Mouse (Mus musculus) layer of hippocampus, postnatal 10 days (tissue): Measurements from ENCODE around the gene Ddx31. TPM values are rescaled to one million over a fixed set of nuclear protein-coding genes. Genes with fewer than 3 reads are reported as not detected.

Source experiments
- DNase-seq, 2 experiments: peaks; one replicate each; pipeline ENCODE4 v3.0.0; 2021; ENCODE audit warnings: low spot score in 2 of 2
- total RNA-seq, 2 experiments: library from RNA; stranded (reverse); gene quantifications; 2 replicates each; pipeline ENCODE4 v1.2.3; 2021

Ddx31 gene
- total RNA-seq, 2 experiments from 2014 or later = 9.1 TPM

GRCm38 (mm10) chr2:28860678-28861423 lies 20.6 kb downstream of the Ddx31 start:
- DNase-seq = no peak

- DNase-seq = no peak
Measured at GRCm38 (mm10) chr2:28863857-28864256, 23.7 kb downstream of the Ddx31 start.

GRCm38 (mm10) chr2:28867495-28867894 lies 27.3 kb downstream of the Ddx31 start:
- peak in 1 of 2 experiments; percentile 32 for DNase-seq

- DNase-seq = peak in 1 of 2 experiments; percentile 16
Measured at GRCm38 (mm10) chr2:28875554-28875953, 35.3 kb downstream of the Ddx31 start.

- DNase-seq = peak in 1 of 2 experiments; percentile 35
Measured at GRCm38 (mm10) chr2:28881275-28881674, 41.1 kb downstream of the Ddx31 start.

- no peak for DNase-seq
Measured at GRCm38 (mm10) chr2:28882047-28882446, 41.8 kb downstream of the Ddx31 start.

- DNase-seq = no peak
Measured at GRCm38 (mm10) chr2:28882826-28883485, 42.8 kb downstream of the Ddx31 start.

GRCm38 (mm10) chr2:28884914-28885313 lies 44.7 kb downstream of the Ddx31 start:
- DNase-seq = no peak

- DNase-seq = no peak
Measured at GRCm38 (mm10) chr2:28892796-28893195, 52.6 kb downstream of the Ddx31 start.

GRCm38 (mm10) chr2:28893526-28893925 lies 53.3 kb downstream of the Ddx31 start:
- DNase-seq = no peak

- DNase-seq = no peak
Measured at GRCm38 (mm10) chr2:28895876-28896275, 55.7 kb downstream of the Ddx31 start.

GRCm38 (mm10) chr2:28897340-28897899 lies 57.2 kb downstream of the Ddx31 start:
- DNase-seq = no peak

- no peak for DNase-seq
Measured at GRCm38 (mm10) chr2:28902291-28902690, 62.1 kb downstream of the Ddx31 start.

- no peak for DNase-seq
Measured at GRCm38 (mm10) chr2:28903871-28904270, 63.7 kb downstream of the Ddx31 start.

GRCm38 (mm10) chr2:28904786-28905185 lies 64.6 kb downstream of the Ddx31 start:
- no peak for DNase-seq

GRCm38 (mm10) chr2:28905561-28905960 lies 65.4 kb downstream of the Ddx31 start:
- no peak for DNase-seq

- DNase-seq = no peak
Measured at GRCm38 (mm10) chr2:28907691-28908388, 67.6 kb downstream of the Ddx31 start.

GRCm38 (mm10) chr2:28908389-28909153 lies 68.4 kb downstream of the Ddx31 start:
- DNase-seq = no peak

- DNase-seq = no peak
Measured at GRCm38 (mm10) chr2:28909186-28909817, 69.1 kb downstream of the Ddx31 start.
